Mouse (Mus musculus) embryonic fibroblast, embryonic 13.5 days (primary cell): ENCODE data around the gene Slc9a3r1.

Experiments used
- CTCF ChIP-seq: IDR thresholded peaks from 2 replicates; pipeline ENCODE4 v1.5.1; 2011; ENCODE audit warnings: mild to moderate bottlenecking, control low read depth, low read length, moderate library complexity, borderline replicate concordance; ENCODE audit not compliant: insufficient read depth
- POLR2A ChIP-seq: IDR thresholded peaks from 2 replicates; pipeline ENCODE4 v1.6.1; 2011; ENCODE audit warnings: low read depth, mild to moderate bottlenecking, control low read depth, low read length, moderate library complexity

- TF ChIP-seq CTCF: no peak
- no peak for TF ChIP-seq POLR2A
These were observed 1.4 kb upstream of the Slc9a3r1 start for GRCm38 (mm10) chr11:115161578-115162204.
